Mouse (Mus musculus) E14TG2a.4 (cell line): ENCODE measurements around the gene Gprc5c.

Source experiments
- CTCF ChIP-seq: conservative IDR thresholded peaks from 2 replicates; pipeline ENCODE4 v1.5.1; 2014; ENCODE audit warnings: low read length
- NANOG ChIP-seq: IDR thresholded peaks from 2 replicates; pipeline ENCODE4 v1.6.1; 2014; ENCODE audit warnings: borderline replicate concordance, low read length, mixed read lengths

DNA sequence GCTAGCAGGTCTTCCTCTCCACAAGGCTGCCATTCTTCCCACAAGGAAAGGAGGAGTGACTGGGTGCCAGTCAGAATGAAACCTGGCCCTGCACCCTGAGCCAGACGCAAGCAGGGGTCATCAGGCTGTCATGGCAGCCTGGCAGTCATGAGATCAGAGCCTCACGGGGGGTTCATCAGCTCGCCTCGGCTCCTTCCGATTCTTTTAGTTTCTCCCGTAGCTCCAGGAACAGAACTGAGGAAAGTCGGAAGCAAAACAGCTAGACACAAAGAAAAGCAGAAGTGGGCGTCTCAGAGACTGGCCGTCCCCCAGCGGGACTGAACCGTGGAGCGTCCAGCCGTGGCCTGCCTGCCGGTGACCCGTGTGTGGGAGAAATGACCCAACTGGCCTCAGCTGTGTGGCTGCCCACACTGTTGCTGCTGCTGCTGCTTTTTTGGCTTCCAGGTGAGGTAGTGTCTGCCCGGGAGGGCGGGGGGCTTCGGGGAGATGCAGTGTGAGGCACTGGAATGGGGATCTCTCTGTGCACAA, 39.1 kb downstream of the Gprc5c start, which contains the start of gene Cd300a:
- TF ChIP-seq CTCF, result no peak
- TF ChIP-seq NANOG, result no peak
